Mouse (Mus musculus) G1E (cell line): Measurements from ENCODE around the gene Pdzd2.

ENCODE experiments used
- CTCF ChIP-seq: IDR thresholded peaks from 2 replicates; pipeline ENCODE4 v1.5.1; 2012; ENCODE audit warnings: low read depth, low read length, inconsistent platforms, mixed read lengths
- GATA1 ChIP-seq: IDR thresholded peaks from 2 replicates; pipeline ENCODE4 v1.6.1; 2012; ENCODE audit warnings: borderline replicate concordance, low read length, inconsistent platforms, mixed read lengths
- POLR2AphosphoS5 ChIP-seq: IDR thresholded peaks from 2 replicates; pipeline ENCODE4 v1.6.1; 2012; ENCODE audit warnings: low read depth, low read length, inconsistent platforms; ENCODE audit not compliant: insufficient replicate concordance

DNA sequence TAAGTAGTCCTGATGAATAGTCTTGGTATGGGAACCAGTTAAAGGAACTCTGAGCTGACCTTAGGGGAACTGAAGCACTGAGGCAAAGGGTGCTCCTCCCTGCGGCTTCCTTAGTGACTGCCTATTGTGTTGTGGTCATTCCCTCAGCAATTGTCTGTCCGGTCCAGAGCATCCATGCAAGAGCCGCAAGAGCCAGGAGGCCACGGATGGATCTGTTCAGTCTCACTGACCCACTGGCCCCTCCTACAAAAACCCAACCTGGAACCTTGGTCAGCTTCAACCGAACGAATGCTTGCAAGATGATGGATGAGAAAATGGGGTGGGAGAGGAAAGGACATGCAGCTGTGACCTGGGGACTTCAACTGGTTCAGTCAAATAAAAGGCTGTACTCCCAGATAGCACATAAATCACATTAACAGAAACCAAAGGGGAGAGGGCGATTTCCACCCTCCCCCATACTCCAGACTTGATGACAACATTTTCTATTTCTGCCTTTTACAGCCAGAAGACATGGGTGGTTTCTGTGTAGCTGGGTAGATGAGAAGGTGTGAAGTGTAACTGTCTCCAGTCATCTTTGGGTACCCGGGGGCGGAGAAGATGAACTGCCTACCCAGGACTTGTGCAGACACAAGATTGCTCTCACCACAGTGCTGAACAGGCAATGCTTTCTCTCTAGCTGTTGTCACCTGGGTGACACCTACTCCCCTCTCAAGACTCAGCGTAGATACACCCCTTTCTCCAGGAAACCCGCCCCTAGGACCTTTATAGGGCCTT is 181.9 kb downstream of the Pdzd2 start:
- no peak for TF ChIP-seq CTCF
- TF ChIP-seq GATA1, result no peak
- TF ChIP-seq POLR2AphosphoS5, result no peak
